Mouse (Mus musculus) midbrain, postnatal 0 days (tissue): Measurements from ENCODE around the gene Acnat2. TPM values are rescaled to one million over a fixed set of nuclear protein-coding genes. Genes with fewer than 3 reads are reported as not detected.

Experiments used
- polyA plus RNA-seq: library from polyadenylated mRNA; unstranded; fragments of >200 nt; fragmentation: Nextera tagmentation; extraction: Ambion mirVana; gene quantifications from 2 replicates; pipeline ENCODE4 v1.2.1, GENCODE M21; 2015
- total RNA-seq: library from RNA; depleted of rRNA; stranded (reverse); fragments of >200 nt; gene quantifications from 2 replicates; pipeline ENCODE4 v1.2.3, GENCODE M21; 2014; rRNA removed

Gene Acnat2
- total and polyA plus RNA-seq, 2 experiments from 2014 or later: not detected

Other genes with a start within 250 kb of the Acnat2 start
- gene Acnat1, start 65.8 kb upstream of the Acnat2 start, total RNA-seq: 0.44 TPM in 1 of 2 replicates, not detected in the other
- gene Acnat1, start 65.8 kb upstream of the Acnat2 start, polyA plus RNA-seq: not detected in 2 replicates
- gene Baat, start 98.4 kb upstream of the Acnat2 start, total RNA-seq: not detected in 2 replicates
- gene Baat, start 98.4 kb upstream of the Acnat2 start, polyA plus RNA-seq: not detected in 2 replicates
- 36.6 and 44.3 TPM in 2 replicates for gene Mrpl50, start 112.9 kb upstream of the Acnat2 start, total RNA-seq
- gene Mrpl50, start 112.9 kb upstream of the Acnat2 start, polyA plus RNA-seq: 75.7 and 76.7 TPM in 2 replicates
- 6.3 and 10.4 TPM in 2 replicates for gene Zfp189, start 113.0 kb upstream of the Acnat2 start, total RNA-seq
- 4.2 and 6.0 TPM in 2 replicates for gene Zfp189, start 113.0 kb upstream of the Acnat2 start, polyA plus RNA-seq
- gene Aldob, start 141.4 kb upstream of the Acnat2 start, total RNA-seq: 0.88 and 0.94 TPM in 2 replicates
- gene Aldob, start 141.4 kb upstream of the Acnat2 start, polyA plus RNA-seq: 0.56 and 0.73 TPM in 2 replicates
- 182 and 193 TPM in 2 replicates for gene Tmem246, start 189.7 kb upstream of the Acnat2 start, total RNA-seq
- gene Tmem246, start 189.7 kb upstream of the Acnat2 start, polyA plus RNA-seq: 164 and 180 TPM in 2 replicates
- 48.3 and 76.7 TPM in 2 replicates for gene Rnf20, start 223.9 kb upstream of the Acnat2 start, total RNA-seq
- 41.0 and 46.2 TPM in 2 replicates for gene Rnf20, start 223.9 kb upstream of the Acnat2 start, polyA plus RNA-seq